Mouse (Mus musculus) midbrain, embryonic 12.5 days (tissue): ENCODE measurements around the gene Hspbap1. TPM values are rescaled to one million over a fixed set of nuclear protein-coding genes. Genes with fewer than 3 reads are reported as not detected.

Experiments
- ATAC-seq: fragments of 200-750 bp; cut with Nextera tagmentation; 2 replicates; pipeline ENCODE4 v1.8.0; 2017; ENCODE audit warnings: low read depth, moderate TSS enrichment, moderate library complexity; ENCODE audit not compliant: low FRiP score
- H3K27ac ChIP-seq: fragments of 300-500 bp; sonication (generic); replicated peaks from 2 replicates; pipeline ENCODE4 v1.5.1; 2016; ENCODE audit warnings: mild to moderate bottlenecking
- H3K27me3 ChIP-seq: fragments of 300-500 bp; sonication (generic); 2 replicates; pipeline ENCODE4 v1.6.1; 2016; ENCODE audit warnings: mild to moderate bottlenecking
- H3K36me3 ChIP-seq: fragments of 300-500 bp; sonication (generic); 2 replicates; pipeline ENCODE4 v1.6.1; 2016
- H3K4me1 ChIP-seq: fragments of 300-500 bp; sonication (generic); 2 replicates; pipeline ENCODE4 v1.6.1; 2016
- H3K4me2 ChIP-seq: fragments of 300-500 bp; sonication (generic); replicated peaks from 2 replicates; pipeline ENCODE4 v1.6.1; 2016; ENCODE audit warnings: mild to moderate bottlenecking, moderate library complexity
- H3K4me3 ChIP-seq: fragments of 300-500 bp; sonication (generic); 2 replicates; pipeline ENCODE4 v1.5.1; 2016; ENCODE audit warnings: mild to moderate bottlenecking
- H3K9ac ChIP-seq: fragments of 300-500 bp; sonication (generic); replicated peaks from 2 replicates; pipeline ENCODE4 v1.6.1; 2016; ENCODE audit warnings: mild to moderate bottlenecking, moderate library complexity
- H3K9me3 ChIP-seq: fragments of 300-500 bp; sonication (generic); 2 replicates; pipeline ENCODE4 v1.6.1; 2016; ENCODE audit warnings: mild to moderate bottlenecking
- WGBS: fragments of 180-500 bp; shearing (Covaris S2); methylation state at CpG from one replicate; pipeline ENCODE4 v1.1.7; 2016; 5-methylcytosine and 5-hydroxymethylcytosine counted together
- polyA plus RNA-seq: library from polyadenylated mRNA; unstranded; fragments of >200 nt; fragmentation: Nextera tagmentation; extraction: Ambion mirVana; gene quantifications from 2 replicates; pipeline ENCODE4 v1.2.1, GENCODE M21; 2016

Hspbap1 gene
- 20.9 and 21.9 TPM in 2 replicates for polyA plus RNA-seq

GRCm38 (mm10) chr16:35769878-35770657, at the start of gene Hspbap1:
Gene Hspbap1 (plus strand): TSS chr16:35770375.
- H3K4me2 ChIP-seq: peak within 1 kb of the TSS; percentile 88
- no peaks in the 10 kb centered on the region for H3K9me3 ChIP-seq
- peak within 1 kb of the TSS; percentile 94 for H3K9ac ChIP-seq
- no peaks in the 10 kb centered on the region for H3K27me3 ChIP-seq
- under 1% methylated on average over 51 of the region's 51 CpGs for WGBS
- peaks cover 31% of the 10 kb centered on the region for H3K4me1 ChIP-seq
- peak within 1 kb of the TSS; percentile 80 for H3K4me3 ChIP-seq
- ATAC-seq: peak; percentile 76
- H3K27ac ChIP-seq: peak within 1 kb of the TSS; percentile 83
- H3K36me3 ChIP-seq: no peaks in the 10 kb centered on the region

GRCm38 (mm10) chr16:35724561-35724960, 45.6 kb upstream of the Hspbap1 start:
- no peaks in the 10 kb centered on the region for H3K27me3 ChIP-seq
- H3K4me2 ChIP-seq: no peak overlapping the region
- no peak overlapping the region for H3K4me3 ChIP-seq
- no peak overlapping the region for H3K9ac ChIP-seq
- peaks cover 11% of the 10 kb centered on the region for H3K4me1 ChIP-seq
- ATAC-seq: no peak
- 74% methylated on average over 6 of the region's 6 CpGs for WGBS
- no peak overlapping the region for H3K27ac ChIP-seq
- no peaks in the 10 kb centered on the region for H3K9me3 ChIP-seq
- 0 out of 2 replicates have a peak, but pooled peaks cover 4% of the 10 kb centered on the region for H3K36me3 ChIP-seq

- Histone ChIP-seq H3K27ac (no peak overlapping the region), H3K9me3 (no peaks in the 10 kb centered on the region), H3K9ac (no peak overlapping the region), H3K4me3 (no peak overlapping the region), H3K4me1 (peaks cover 14% of the 10 kb centered on the region), H3K4me2 (no peak overlapping the region), H3K27me3 (no peaks in the 10 kb centered on the region), H3K36me3 (0 out of 2 replicates have a peak, but pooled peaks cover 4% of the 10 kb centered on the region)
- ATAC-seq: no peak
- 88% methylated on average over 2 of the region's 2 CpGs for WGBS
These were observed 43.6 kb upstream of the Hspbap1 start for GRCm38 (mm10) chr16:35726601-35727000.

DNA sequence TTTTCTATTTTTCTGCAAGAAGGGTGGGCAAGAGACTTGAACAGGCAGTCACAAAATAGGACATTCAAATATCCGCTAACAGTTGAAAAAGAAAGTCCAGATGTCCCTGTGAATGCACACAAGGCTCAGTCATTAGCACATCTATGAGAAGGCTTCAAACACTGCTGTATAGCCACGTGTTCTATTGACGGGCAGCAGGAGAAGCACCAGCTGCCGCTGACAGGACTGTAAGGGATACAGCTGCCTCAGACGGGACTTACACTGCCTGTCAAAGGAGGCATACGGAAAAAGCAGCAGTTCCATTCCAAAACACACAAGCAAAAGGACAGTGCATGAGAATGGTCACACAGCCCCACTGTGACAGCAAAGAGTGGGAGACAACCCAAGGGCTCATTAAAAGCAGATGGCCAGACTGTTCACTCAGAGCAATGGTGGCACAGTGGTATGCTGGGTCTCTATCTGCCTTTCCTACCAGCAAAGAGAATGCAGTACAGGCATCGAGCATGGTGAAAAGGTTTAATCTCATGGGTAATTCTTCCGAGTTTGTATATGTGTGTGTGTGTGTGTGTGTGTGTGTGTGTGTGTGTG, 40.9 kb upstream of the Hspbap1 start:
- peak; percentile 96 for ATAC-seq
- Histone ChIP-seq H3K27ac (peak overlapping the region; percentile 60), H3K9ac (no peak overlapping the region), H3K4me3 (no peak overlapping the region), H3K27me3 (no peaks in the 10 kb centered on the region), H3K4me2 (no peak overlapping the region), H3K4me1 (peaks cover 14% of the 10 kb centered on the region), H3K36me3 (no peaks in the 10 kb centered on the region), H3K9me3 (no peaks in the 10 kb centered on the region)
- 25% methylated on average over 8 of the region's 8 CpGs for WGBS

GRCm38 (mm10) chr16:35732096-35732495, 38.1 kb upstream of the Hspbap1 start:
- WGBS: 94% methylated on average over 7 of the region's 7 CpGs
- H3K4me3 ChIP-seq: no peak overlapping the region
- no peaks in the 10 kb centered on the region for H3K36me3 ChIP-seq
- H3K9me3 ChIP-seq: no peaks in the 10 kb centered on the region
- H3K27me3 ChIP-seq: no peaks in the 10 kb centered on the region
- H3K27ac ChIP-seq: no peak overlapping the region
- peaks cover 14% of the 10 kb centered on the region for H3K4me1 ChIP-seq
- H3K9ac ChIP-seq: no peak overlapping the region
- no peak overlapping the region for H3K4me2 ChIP-seq
- ATAC-seq: no peak

- no peak overlapping the region for H3K4me2 ChIP-seq
- H3K4me3 ChIP-seq: no peak overlapping the region
- no peaks in the 10 kb centered on the region for H3K36me3 ChIP-seq
- no peak for ATAC-seq
- H3K9me3 ChIP-seq: no peaks in the 10 kb centered on the region
- H3K9ac ChIP-seq: no peak overlapping the region
- no peak overlapping the region for H3K27ac ChIP-seq
- peaks cover 15% of the 10 kb centered on the region for H3K4me1 ChIP-seq
- WGBS: 19% methylated on average over 6 of the region's 6 CpGs
- H3K27me3 ChIP-seq: no peaks in the 10 kb centered on the region
These were observed 36.1 kb upstream of the Hspbap1 start for GRCm38 (mm10) chr16:35734038-35734437.

DNA sequence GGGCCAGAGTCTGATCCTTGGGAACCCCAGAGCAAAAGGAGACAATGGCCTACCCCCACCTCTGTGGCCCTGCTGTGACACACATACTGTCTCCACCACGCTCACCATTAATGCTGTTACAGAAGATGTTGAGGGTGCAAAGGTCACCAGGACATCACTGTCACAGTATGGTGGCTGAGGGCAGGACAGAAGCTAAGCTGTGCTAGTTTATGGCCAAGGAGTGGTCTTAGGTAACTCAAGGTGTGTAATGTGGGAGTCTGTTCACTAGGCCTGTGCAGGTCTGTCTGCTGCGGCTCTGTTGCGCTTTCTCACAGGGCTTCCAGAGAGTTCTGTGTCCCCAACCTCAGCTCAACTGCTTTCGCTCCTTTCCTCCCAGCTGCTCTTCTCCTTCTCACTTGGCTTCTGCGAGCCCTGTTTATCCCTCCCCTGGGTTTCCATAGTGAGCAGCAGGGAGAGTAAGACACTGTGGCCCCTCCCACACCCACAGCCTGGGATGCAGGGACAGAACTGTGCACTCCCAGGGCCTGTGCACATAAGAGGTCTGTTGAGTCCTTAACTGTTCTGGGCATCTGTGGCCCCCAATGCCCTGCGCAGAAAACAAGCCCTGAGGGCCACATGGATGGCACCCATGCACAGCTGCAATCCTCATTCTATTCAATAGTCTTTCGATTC, 31.9 kb upstream of the Hspbap1 start:
- Histone ChIP-seq H3K27me3 (no peaks in the 10 kb centered on the region), H3K4me1 (peaks cover 7% of the 10 kb centered on the region), H3K9me3 (no peaks in the 10 kb centered on the region), H3K9ac (no peak overlapping the region), H3K4me3 (no peak overlapping the region), H3K27ac (no peak overlapping the region), H3K4me2 (no peak overlapping the region), H3K36me3 (no peaks in the 10 kb centered on the region)
- 48% methylated on average over 7 of the region's 7 CpGs for WGBS
- 0 out of 2 replicates have a peak, but pooled peaks have one; percentile 47 for ATAC-seq

DNA sequence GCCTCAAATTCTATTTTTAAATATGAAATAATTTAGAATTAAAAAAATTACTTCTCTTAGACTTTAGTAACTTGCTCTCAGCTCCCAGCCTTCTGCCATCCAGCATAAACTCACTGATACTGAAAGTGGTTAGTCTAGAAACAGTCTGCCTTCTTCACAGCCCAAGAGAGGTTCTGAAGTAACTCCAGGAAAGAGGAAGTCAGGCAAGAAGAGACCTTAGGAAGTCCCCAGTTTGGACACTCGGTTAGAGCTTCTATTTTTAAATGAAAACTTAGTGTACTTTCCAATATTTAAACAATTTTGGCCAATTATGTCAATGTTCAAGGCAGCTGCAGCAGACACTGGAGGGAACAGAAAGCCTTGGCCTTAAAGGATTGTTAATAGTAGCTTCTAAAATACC, 30.6 kb upstream of the Hspbap1 start:
- Histone ChIP-seq H3K4me1 (peaks cover 7% of the 10 kb centered on the region), H3K27ac (no peak overlapping the region), H3K4me2 (no peak overlapping the region), H3K27me3 (no peaks in the 10 kb centered on the region), H3K36me3 (no peaks in the 10 kb centered on the region), H3K9ac (no peak overlapping the region), H3K9me3 (no peaks in the 10 kb centered on the region), H3K4me3 (no peak overlapping the region)
- no peak for ATAC-seq
- 71% methylated on average over 1 of the region's 1 CpGs for WGBS

DNA sequence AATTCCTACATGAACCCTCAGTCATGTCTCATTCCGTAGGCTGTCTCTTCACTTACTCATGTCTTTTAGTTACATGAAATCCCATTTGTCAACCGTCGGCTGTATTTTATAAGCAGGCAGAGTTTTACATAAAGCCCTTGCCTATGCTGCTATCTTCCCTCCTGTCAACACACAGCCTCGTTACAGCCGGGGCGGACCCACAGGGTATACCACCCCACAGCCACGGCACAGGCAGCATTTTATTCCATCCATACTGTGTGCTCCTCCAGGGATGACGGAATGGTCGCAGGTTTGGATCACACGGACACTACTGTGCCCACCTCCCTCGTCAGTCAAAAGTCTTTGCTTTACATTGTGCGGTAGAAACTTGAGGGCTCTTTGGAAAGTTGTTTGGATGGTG, 29.8 kb upstream of the Hspbap1 start:
- Histone ChIP-seq H3K4me1 (peaks cover 7% of the 10 kb centered on the region), H3K27ac (no peak overlapping the region), H3K4me2 (no peak overlapping the region), H3K9me3 (no peaks in the 10 kb centered on the region), H3K9ac (no peak overlapping the region), H3K27me3 (no peaks in the 10 kb centered on the region), H3K36me3 (no peaks in the 10 kb centered on the region), H3K4me3 (no peak overlapping the region)
- no peak for ATAC-seq
- WGBS: 86% methylated on average over 12 of the region's 12 CpGs

GRCm38 (mm10) chr16:35740943-35741342, 29.2 kb upstream of the Hspbap1 start:
- Histone ChIP-seq H3K4me3 (no peak overlapping the region), H3K4me2 (no peak overlapping the region), H3K4me1 (peaks cover 7% of the 10 kb centered on the region), H3K9ac (no peak overlapping the region), H3K9me3 (no peaks in the 10 kb centered on the region), H3K27me3 (no peaks in the 10 kb centered on the region), H3K27ac (no peak overlapping the region), H3K36me3 (no peaks in the 10 kb centered on the region)
- no peak for ATAC-seq
- WGBS: 86% methylated on average over 6 of the region's 6 CpGs

GRCm38 (mm10) chr16:35741621-35742020, 28.6 kb upstream of the Hspbap1 start:
- 98% methylated on average over 5 of the region's 5 CpGs for WGBS
- no peak overlapping the region for H3K27ac ChIP-seq
- H3K4me1 ChIP-seq: peaks cover 7% of the 10 kb centered on the region
- H3K27me3 ChIP-seq: no peaks in the 10 kb centered on the region
- H3K36me3 ChIP-seq: no peaks in the 10 kb centered on the region
- no peaks in the 10 kb centered on the region for H3K9me3 ChIP-seq
- H3K9ac ChIP-seq: no peak overlapping the region
- ATAC-seq: no peak
- H3K4me3 ChIP-seq: no peak overlapping the region
- no peak overlapping the region for H3K4me2 ChIP-seq
